Mouse (Mus musculus): ENCODE results near the gene Myh6.

DNA sequence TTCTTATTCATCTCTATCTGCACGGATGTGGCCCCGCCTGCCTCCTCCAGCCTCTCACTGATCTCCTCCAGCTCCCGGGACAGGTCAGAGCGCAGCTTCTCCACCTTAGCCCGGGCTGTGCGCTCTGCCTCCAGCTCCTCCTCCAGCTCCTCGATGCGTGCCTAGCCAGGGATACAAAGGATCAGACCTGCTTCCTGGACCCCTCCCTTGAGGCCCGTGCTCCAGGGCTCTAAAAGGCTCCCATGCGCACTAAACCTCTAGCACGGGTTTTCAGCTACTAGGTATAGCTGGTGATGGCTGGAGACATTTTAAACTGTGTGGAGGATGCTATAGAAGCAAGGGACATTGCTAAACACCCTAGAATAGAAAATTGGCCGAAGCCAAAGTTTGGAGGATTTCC lies 16.2 kb downstream of the Myh6 start:
- TF ChIP-seq GATA1 (IDR thresholded peaks at IDR 0.05; ENCODE audit: borderline replicate concordance, low read length) (no peak), FLI1 (IDR thresholded peaks at IDR 0.05; ENCODE audit: low read length) (no peak)

All from megakaryocyte, embryonic 14.5 days (primary cell).